Mouse (Mus musculus) hindbrain, embryonic 11.5 days (tissue): Measurements from ENCODE around the gene Rrp7a. TPM values are rescaled to one million over a fixed set of nuclear protein-coding genes. Genes with fewer than 3 reads are reported as not detected.

Source experiments
- ATAC-seq: fragments of 200-750 bp; cut with Nextera tagmentation; 2 replicates; pipeline ENCODE4 v1.8.0; 2017; ENCODE audit warnings: mild to moderate bottlenecking, moderate TSS enrichment, moderate library complexity; ENCODE audit not compliant: low FRiP score
- DNase-seq: peaks from one replicate; pipeline ENCODE4 v3.0.0-alpha.2; 2015; ENCODE audit warnings: low spot score
- H3K27ac ChIP-seq: fragments of 300-500 bp; sonication (generic); 2 replicates; pipeline ENCODE4 v1.5.1; 2014; ENCODE audit warnings: mild to moderate bottlenecking, low read depth, low read length
- H3K27me3 ChIP-seq: fragments of 300-500 bp; sonication (generic); 2 replicates; pipeline ENCODE4 v1.6.1; 2014; ENCODE audit warnings: mild to moderate bottlenecking, low read length, moderate library complexity, mixed read lengths; ENCODE audit not compliant: control insufficient read depth, insufficient read depth
- H3K36me3 ChIP-seq: fragments of 300-500 bp; sonication (generic); 2 replicates; pipeline ENCODE4 v1.6.1; 2014; ENCODE audit warnings: mild to moderate bottlenecking, low read length, moderate library complexity, mixed read lengths; ENCODE audit not compliant: control insufficient read depth, insufficient read depth
- H3K4me1 ChIP-seq: fragments of 300-500 bp; sonication (generic); replicated peaks from 2 replicates; pipeline ENCODE4 v1.6.1; 2014; ENCODE audit warnings: low read length, mixed read lengths; ENCODE audit not compliant: control insufficient read depth, insufficient read depth
- H3K4me2 ChIP-seq: fragments of 300-500 bp; sonication (generic); replicated peaks from 2 replicates; pipeline ENCODE4 v1.6.1; 2014; ENCODE audit warnings: mild to moderate bottlenecking, low read depth, low read length
- H3K4me3 ChIP-seq: fragments of 300-500 bp; sonication (generic); 2 replicates; pipeline ENCODE4 v1.5.1; 2014; ENCODE audit warnings: low read depth, low read length
- H3K9ac ChIP-seq: fragments of 300-500 bp; sonication (generic); 2 replicates; pipeline ENCODE4 v1.6.1; 2014; ENCODE audit warnings: low read depth, low read length
- H3K9me3 ChIP-seq: fragments of 300-500 bp; sonication (generic); 2 replicates; pipeline ENCODE4 v1.6.1; 2016; ENCODE audit warnings: low read length; ENCODE audit not compliant: control insufficient read depth
- WGBS: fragments of 180-500 bp; shearing (Covaris S2); extraction: QIAGEN DNeasy Blood & Tissue Kit; methylation state at CpG from one replicate; pipeline ENCODE4 v1.1.7; 2014; 5-methylcytosine and 5-hydroxymethylcytosine counted together
- polyA plus RNA-seq: library from polyadenylated mRNA; unstranded; fragments of >200 nt; fragmentation: Nextera tagmentation; extraction: Ambion mirVana; gene quantifications from 2 replicates; pipeline ENCODE4 v1.2.1, GENCODE M21; 2014

Rrp7a gene
- polyA plus RNA-seq, 1 experiment from 2014 or later, result 54.6 TPM

DNA sequence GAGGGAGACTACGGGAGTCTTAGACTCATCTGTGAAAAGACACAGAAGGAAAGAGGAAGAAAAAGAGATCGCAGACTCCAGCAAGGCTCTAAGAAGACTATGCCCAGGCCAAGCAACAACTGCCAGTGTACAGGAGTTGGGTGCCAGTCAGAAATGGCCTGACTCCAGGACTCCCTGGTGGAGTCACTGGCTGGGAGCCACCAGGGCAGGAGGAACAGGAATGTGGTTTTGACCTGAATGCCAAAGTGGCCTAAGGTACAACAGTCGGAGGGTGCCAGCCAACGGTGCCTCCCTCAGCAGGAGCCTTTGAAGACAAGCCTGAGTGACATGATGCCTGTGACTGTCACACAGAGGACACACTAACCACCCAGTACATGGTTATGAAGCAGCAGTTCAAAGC is 48.4 kb downstream of the Rrp7a start:
- no peaks in the 10 kb centered on the region for H3K9me3 ChIP-seq
- DNase-seq (no peak), ATAC-seq (no peak)
- H3K36me3 ChIP-seq, result no peaks in the 10 kb centered on the region
- no peak overlapping the region for H3K9ac ChIP-seq
- no peaks in the 10 kb centered on the region for H3K27me3 ChIP-seq
- H3K4me1 ChIP-seq, result no peaks in the 10 kb centered on the region
- WGBS, result 88% methylated on average over 4 of the region's 4 CpGs
- H3K4me3 ChIP-seq, result no peak overlapping the region
- H3K27ac ChIP-seq, result no peak overlapping the region
- no peak overlapping the region for H3K4me2 ChIP-seq

DNA sequence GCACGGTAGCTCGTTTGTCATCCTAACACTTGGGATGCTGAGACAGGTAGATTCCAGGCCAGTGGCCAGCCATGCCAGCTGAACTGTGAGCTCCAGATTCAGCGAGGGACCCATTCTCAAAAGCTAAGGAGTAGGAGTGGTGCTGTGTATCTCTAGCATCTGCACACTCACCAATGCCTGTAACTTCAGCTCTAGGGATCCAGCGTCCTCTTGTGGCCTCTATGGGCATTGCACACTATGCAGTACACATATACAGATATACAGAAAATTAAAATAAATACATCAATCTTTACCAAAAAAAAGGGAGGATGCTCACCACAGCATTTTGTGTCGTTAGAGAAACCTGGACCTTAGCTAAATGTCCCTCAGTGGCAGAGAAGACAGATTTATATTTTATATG is 50.8 kb downstream of the Rrp7a start:
- no peaks in the 10 kb centered on the region for H3K27me3 ChIP-seq
- DNase-seq, result no peak
- no peak overlapping the region for H3K4me3 ChIP-seq
- ATAC-seq, result no peak
- no peak overlapping the region for H3K27ac ChIP-seq
- H3K4me2 ChIP-seq, result no peak overlapping the region
- H3K36me3 ChIP-seq, result no peaks in the 10 kb centered on the region
- no peak overlapping the region for H3K9ac ChIP-seq
- 87% methylated on average over 5 of the region's 5 CpGs for WGBS
- no peaks in the 10 kb centered on the region for H3K9me3 ChIP-seq
- H3K4me1 ChIP-seq, result no peaks in the 10 kb centered on the region

DNA sequence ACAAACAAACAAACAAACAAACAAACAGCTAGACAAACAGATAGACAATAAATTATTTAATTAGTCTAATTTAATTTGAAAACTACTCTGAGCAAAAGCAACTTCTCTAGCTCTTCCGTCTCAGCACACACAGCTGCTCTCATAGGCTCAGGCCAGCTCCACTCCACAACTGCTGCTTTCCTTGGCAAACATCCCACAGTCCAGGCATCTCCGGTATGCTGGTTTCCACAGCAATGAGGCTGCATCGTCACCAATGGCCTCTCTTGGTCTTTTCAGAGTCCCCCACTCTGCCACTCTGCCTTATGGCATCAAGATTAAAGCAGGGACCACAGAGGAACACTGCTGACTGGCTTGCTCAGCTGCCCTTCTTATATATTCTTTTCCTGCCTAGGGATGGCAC is 51.7 kb downstream of the Rrp7a start:
- H3K9me3 ChIP-seq, result no peaks in the 10 kb centered on the region
- no peak for ATAC-seq
- H3K36me3 ChIP-seq, result no peaks in the 10 kb centered on the region
- no peak overlapping the region for H3K27ac ChIP-seq
- H3K4me3 ChIP-seq, result no peak overlapping the region
- H3K9ac ChIP-seq, result no peak overlapping the region
- WGBS, result 82% methylated on average over 3 of the region's 3 CpGs
- no peaks in the 10 kb centered on the region for H3K27me3 ChIP-seq
- H3K4me2 ChIP-seq, result no peak overlapping the region
- H3K4me1 ChIP-seq, result no peaks in the 10 kb centered on the region
- DNase-seq, result no peak

DNA sequence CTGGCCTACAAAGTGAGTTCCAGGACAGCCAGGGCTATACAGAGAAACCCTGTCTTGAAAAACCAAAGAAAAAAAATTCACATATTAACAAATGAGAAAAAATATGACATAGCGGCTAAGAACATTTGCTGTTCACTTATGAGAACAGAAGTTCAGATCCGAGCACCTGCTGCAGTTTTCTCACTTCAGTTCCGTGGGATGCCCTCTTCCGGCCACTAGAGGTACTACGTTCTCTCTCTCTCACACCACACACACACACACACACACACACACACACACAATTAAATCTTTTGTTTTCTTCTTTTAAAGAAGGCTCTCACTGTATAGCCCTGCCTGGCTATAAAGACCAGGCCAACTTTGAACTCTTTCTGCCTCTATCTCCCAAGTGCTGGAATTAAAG is 54.3 kb downstream of the Rrp7a start:
- H3K4me1 ChIP-seq, result no peaks in the 10 kb centered on the region
- H3K9me3 ChIP-seq, result no peaks in the 10 kb centered on the region
- H3K36me3 ChIP-seq, result no peaks in the 10 kb centered on the region
- no peak overlapping the region for H3K4me3 ChIP-seq
- H3K9ac ChIP-seq, result no peak overlapping the region
- 97% methylated on average over 5 of the region's 5 CpGs for WGBS
- DNase-seq (no peak), ATAC-seq (no peak)
- H3K27ac ChIP-seq, result no peak overlapping the region
- no peak overlapping the region for H3K4me2 ChIP-seq
- H3K27me3 ChIP-seq, result no peaks in the 10 kb centered on the region

DNA sequence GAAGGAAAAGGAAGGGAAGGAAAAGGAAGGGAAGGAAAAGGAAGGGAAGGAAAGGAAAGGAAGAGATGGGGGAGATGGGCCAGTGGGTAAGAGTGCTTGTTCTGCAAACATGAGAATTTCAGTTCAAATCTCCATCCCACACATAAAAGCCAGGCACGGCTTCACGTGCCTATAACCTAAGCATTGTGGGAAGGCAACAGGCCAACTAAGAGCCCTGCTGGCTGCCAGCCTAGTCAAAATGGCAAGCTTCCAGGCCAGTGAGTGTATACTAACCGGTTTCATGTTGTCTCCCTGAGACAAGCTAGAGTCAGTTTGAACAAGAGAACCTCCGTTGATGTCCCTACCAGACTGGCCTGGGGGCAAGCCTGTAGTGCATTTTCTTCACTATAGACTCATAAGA is 57.1 kb downstream of the Rrp7a start:
- Histone ChIP-seq H3K4me1 (0 out of 2 replicates have a peak, but pooled peaks cover 3% of the 10 kb centered on the region), H3K27me3 (no peaks in the 10 kb centered on the region), H3K9me3 (no peaks in the 10 kb centered on the region), H3K9ac (no peak overlapping the region), H3K36me3 (no peaks in the 10 kb centered on the region), H3K4me2 (no peak overlapping the region), H3K27ac (no peak overlapping the region), H3K4me3 (no peak overlapping the region)
- DNase-seq (no peak), ATAC-seq (no peak)
- WGBS, result 85% methylated on average over 4 of the region's 4 CpGs

Other genes with a start within 250 kb of the Rrp7a start
- 12.6 and 14.8 TPM in 2 replicates for gene Tcf20, start 134.9 kb downstream of the Rrp7a start, polyA plus RNA-seq
- gene Nfam1, start 89.5 kb downstream of the Rrp7a start, polyA plus RNA-seq, result 2.1 and 2.3 TPM in 2 replicates
- 40.2 and 42.6 TPM in 2 replicates for gene Serhl, start 33.3 kb downstream of the Rrp7a start, polyA plus RNA-seq
- 162 and 163 TPM in 2 replicates for gene Poldip3, start 26.6 kb upstream of the Rrp7a start, polyA plus RNA-seq
- gene Cyb5r3, start 49.8 kb upstream of the Rrp7a start, polyA plus RNA-seq, result 182 and 205 TPM in 2 replicates
- gene A4galt, start 129.0 kb upstream of the Rrp7a start, polyA plus RNA-seq, result 1.7 and 1.8 TPM in 2 replicates
- gene Arfgap3, start 227.4 kb upstream of the Rrp7a start, polyA plus RNA-seq, result 38.6 and 40.1 TPM in 2 replicates